Mouse (Mus musculus): ENCODE measurements around the gene Cbr3.

Cbr3 gene

GRCm38 (mm10) chr16:93710924-93711323 lies 27.9 kb downstream of the Cbr3 start:
- intact Hi-C loops (cut with DNase I), result no loop called here

GRCm38 (mm10) chr16:93711411-93712188 lies 28.6 kb downstream of the Cbr3 start, which contains the start of gene Dop1b:
TSS of gene Dop1b (plus strand) at chr16:93711904.
- intact Hi-C loops (cut with DNase I), result no loop called here

DNA sequence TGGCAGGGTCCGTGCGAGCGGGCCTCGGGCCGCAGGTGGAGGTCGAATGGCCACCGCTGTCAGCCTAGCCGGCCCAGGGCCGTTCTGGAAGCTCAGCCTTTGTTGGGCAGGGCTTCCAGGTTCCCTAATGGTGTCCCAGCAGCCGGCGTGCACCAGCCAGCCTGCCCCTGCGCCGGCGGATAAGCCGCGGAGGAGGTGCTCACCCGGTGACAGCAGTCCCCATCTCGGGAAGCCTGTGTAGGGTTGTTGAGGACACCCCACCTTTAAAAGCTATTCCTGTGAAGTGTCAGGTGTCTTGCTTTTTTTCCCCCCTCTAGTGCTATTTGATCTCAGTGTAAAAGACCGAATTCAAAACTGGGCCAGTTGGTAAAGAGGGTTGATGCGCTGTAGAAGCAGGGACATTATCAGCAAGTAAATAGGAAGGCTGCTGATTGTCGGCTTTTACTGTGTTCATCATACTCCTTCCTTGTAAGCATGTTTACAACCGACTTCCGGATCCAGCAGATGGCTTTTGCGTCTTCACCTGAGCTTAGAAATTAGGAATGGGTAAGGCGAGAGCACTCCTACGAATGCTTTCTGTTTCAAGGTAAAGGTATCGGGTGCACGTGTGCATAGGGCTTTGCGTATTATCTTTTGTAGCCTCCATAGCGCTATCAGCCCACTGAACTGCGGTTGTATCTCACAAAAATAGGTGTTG lies 29.3 kb downstream of the Cbr3 start:
- intact Hi-C loops (cut with DNase I), result no loop called here

DNA sequence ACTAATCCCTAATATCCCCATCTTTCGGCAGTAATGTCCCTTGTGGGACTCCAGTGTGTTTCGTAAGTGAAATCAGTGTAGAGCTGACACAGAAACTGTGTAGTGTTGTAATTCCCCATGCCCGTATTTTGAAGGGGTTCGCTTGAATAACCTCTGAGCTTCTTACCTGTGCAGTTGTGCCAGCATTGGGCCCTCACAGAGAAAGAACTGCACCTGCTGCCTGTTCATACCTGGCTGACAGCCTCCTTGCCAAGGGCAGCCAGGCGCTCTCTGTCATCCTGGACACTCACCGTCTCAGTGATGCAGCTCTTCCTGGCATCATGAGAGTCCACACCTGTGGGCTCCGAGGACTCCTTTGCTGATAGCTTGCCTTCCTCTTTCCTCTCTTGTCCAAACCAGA lies 30.0 kb downstream of the Cbr3 start:
- intact Hi-C loops (cut with DNase I), result no loop called here

DNA sequence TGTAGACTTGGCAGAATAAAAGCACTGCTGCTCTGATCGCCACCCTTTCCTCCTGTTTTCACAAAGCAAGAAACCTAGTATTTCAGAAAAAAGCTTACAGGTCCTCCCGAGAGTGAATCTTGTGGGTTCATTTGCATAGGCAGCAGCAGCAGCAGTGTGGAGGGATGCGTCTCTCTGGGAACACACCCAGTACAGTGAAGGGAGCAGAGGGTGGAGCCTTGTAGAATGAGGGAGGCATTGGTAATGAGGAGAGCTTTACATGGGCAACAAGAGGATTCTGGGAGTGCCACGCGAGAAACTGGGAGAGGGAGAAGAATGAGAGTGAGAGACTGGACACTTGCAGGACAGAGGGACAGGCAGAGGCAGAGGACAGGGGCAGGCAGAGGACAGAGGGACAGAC lies 31.4 kb downstream of the Cbr3 start:
- intact Hi-C loops (cut with DNase I), result no loop called here

DNA sequence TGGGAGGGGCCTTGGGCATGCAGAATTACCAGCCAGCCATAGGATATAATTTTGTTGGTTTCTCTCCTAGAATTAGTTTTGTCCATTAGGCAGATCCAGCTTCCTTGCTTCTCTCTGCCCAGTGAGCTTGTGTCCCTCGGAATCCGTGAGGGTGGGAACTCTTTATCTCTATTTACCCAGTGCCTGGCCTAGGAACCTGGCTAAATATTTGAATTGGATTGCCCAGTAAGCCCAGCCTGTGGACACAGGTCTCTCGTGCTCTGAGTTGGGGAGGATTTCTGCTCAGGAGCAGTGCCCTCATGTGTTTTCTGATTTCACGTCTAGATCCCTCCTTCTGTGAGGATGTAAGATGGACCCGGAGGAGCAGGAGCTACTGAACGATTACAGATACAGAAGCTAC lies 32.8 kb downstream of the Cbr3 start:
- intact Hi-C loops (cut with DNase I), result no loop called here

GRCm38 (mm10) chr16:93717299-93717703 lies 34.3 kb downstream of the Cbr3 start:
- intact Hi-C loops (cut with DNase I), result no loop called here

- intact Hi-C loops (cut with DNase I), result no loop called here
Measured at GRCm38 (mm10) chr16:93721771-93722170, 38.8 kb downstream of the Cbr3 start.

DNA sequence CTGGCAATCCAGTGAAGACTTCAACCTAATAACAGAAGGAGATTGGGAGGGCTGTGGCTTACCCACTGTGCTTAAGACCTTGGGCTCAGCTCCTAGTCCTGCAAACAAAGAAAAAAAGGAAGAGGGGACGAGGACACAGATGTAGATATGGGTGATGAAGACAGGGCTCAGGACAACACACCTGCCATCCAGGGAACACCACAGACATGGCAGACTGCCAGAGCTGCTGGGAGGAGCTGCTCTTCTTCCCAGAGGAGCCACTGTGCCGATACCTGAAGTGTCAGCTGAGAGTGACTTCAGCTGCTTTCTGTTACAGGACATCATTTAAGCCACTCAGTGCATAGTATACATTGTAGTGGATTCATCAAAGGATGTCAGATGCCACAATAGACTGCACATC lies 39.5 kb downstream of the Cbr3 start:
- intact Hi-C loops (cut with DNase I), result no loop called here

- intact Hi-C loops (cut with DNase I), result no loop called here
Measured at GRCm38 (mm10) chr16:93725417-93726144, 42.6 kb downstream of the Cbr3 start.

DNA sequence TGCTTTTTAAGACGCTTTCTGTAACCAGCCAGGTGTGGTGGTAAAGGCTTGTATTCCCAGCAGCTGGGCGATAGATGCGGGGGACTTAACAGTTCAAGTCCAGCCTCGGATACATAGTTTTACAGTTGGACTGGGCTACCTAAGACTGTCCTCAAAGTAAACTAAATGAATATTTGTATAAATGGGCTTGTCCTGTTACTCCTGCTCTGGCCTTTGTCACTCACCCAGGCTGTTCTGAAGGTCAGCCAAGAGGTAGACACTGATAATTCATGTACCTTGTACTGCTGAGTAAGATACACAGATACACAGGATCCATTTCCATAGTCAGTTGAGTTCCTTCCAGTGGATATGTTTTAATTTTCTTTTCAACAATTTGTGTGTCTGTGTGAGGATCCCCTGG lies 43.2 kb downstream of the Cbr3 start:
- intact Hi-C loops (cut with DNase I), result no loop called here

GRCm38 (mm10) chr16:93728676-93729075 lies 45.7 kb downstream of the Cbr3 start:
- intact Hi-C loops (cut with DNase I), result no loop called here

- intact Hi-C loops (cut with DNase I), result no loop called here
Measured at GRCm38 (mm10) chr16:93729801-93730721, 47.0 kb downstream of the Cbr3 start.

DNA sequence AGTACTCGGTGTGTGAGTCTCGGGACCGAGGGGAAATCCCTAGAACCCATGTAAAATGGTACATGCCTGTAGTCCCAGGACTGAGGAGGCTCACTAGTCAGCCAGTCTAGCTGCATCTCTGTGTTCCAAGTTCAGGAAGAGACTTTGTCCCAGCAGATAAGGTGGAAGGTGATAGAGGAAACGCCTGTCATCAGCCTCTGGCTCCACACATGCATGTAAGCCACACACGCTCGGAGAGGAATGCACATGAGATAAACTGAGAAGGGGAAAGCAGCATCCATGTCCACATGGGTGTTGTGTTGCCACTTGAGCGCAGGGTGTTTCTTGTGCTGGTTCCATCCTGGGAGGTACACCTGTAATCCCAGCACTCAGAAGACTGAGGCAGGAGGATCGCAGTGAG lies 48.3 kb downstream of the Cbr3 start:
- intact Hi-C loops (cut with DNase I), result no loop called here

- intact Hi-C loops (cut with DNase I), result no loop called here
Measured at GRCm38 (mm10) chr16:93732875-93733569, 50.0 kb downstream of the Cbr3 start.

DNA sequence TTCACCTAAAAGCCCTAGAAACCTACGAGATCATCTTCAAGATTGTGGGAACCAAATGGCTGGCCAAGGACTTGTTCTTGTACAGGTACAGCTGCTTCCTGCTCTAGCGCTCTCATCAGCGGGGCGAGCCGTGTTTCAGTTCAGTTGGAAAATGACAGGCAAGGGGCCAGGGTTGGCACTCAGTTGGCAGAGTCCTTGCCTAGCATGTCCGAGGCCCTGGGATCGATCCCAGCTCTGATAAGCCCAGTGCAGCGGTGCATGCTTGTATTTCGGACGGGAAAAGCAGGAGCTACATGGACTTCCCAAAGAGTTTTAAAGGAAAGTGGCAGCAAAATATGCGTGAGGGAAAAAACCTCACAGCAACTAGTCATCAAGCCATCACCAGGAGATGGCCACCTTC lies 56.2 kb downstream of the Cbr3 start:
- intact Hi-C loops (cut with DNase I), result no loop called here
